Mouse (Mus musculus) liver, embryonic 14.5 days (tissue): Measurements from ENCODE around the gene Lyl1.

ENCODE experiments used
- CTCF ChIP-seq: IDR thresholded peaks from 2 replicates; pipeline ENCODE4 v1.5.1; 2016; ENCODE audit warnings: antibody characterized with exemption, low read depth, control low read depth
- EP300 ChIP-seq: IDR thresholded peaks from 2 replicates; pipeline ENCODE4 v1.6.1; 2016; ENCODE audit warnings: antibody characterized with exemption, low read depth

DNA sequence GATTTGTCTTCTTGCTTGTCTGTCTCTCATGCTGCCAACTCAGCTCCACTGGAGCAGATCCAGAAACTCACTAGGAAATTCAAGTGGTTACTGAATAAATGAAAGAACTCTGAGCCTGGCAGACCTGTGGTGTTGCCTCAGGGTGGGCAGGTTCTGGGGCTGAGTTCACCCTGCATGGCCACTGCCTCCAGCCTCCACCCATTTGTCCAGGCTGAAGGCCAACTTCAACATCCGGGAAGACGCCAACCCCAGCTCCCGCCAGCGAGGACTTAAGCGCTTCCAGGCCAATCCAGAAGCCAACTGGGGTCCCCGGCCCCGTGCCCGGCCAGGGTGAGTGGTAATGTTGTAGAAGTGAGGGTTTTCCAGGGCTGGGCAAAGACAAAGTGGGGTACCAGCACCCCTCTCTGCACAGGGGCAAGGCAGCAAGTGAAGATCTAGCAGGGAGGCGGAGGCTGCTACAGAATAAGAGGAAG lies 2.3 kb upstream of the Lyl1 start:
- TF ChIP-seq CTCF (no peak), EP300 (no peak)
